Mouse (Mus musculus) kidney, postnatal 0 days (tissue): ENCODE data around the gene Hfe2. TPM values are rescaled to one million over a fixed set of nuclear protein-coding genes. Genes with fewer than 3 reads are reported as not detected.
"Not testable (repeated sequence)": the region's sequence is repeated elsewhere in the genome, so short reads cannot be mapped to it uniquely, and the experiment has no call there.

Source experiments
- ATAC-seq: fragments of 200-750 bp; cut with Nextera tagmentation; replicated peaks from 2 replicates; pipeline ENCODE4 v1.8.0; 2017; ENCODE audit warnings: low read depth, moderate number of reproducible peaks, moderate TSS enrichment, moderate library complexity; ENCODE audit not compliant: low FRiP score
- DNase-seq: peaks from one replicate; pipeline ENCODE4 v3.0.0-alpha.2; 2016; ENCODE audit warnings: low spot score
- H3K27ac ChIP-seq: fragments of 300-500 bp; sonication (generic); 2 replicates; pipeline ENCODE4 v1.5.1; 2014; ENCODE audit warnings: mild to moderate bottlenecking
- H3K27me3 ChIP-seq: fragments of 300-500 bp; sonication (generic); 2 replicates; pipeline ENCODE4 v1.6.1; 2014; ENCODE audit warnings: low read length, mixed read lengths; ENCODE audit not compliant: insufficient read depth
- H3K36me3 ChIP-seq: fragments of 300-500 bp; sonication (generic); 2 replicates; pipeline ENCODE4 v1.6.1; 2014; ENCODE audit warnings: low read length, mixed read lengths; ENCODE audit not compliant: insufficient read depth
- H3K4me1 ChIP-seq: fragments of 300-500 bp; sonication (generic); replicated peaks from 2 replicates; pipeline ENCODE4 v1.6.1; 2014; ENCODE audit warnings: antibody characterized with exemption, low read length, mixed read lengths; ENCODE audit not compliant: insufficient read depth
- H3K4me2 ChIP-seq: fragments of 300-500 bp; sonication (generic); 2 replicates; pipeline ENCODE4 v1.6.1; 2014; ENCODE audit warnings: mild to moderate bottlenecking, low read length, moderate library complexity, mixed read lengths
- H3K4me3 ChIP-seq: fragments of 300-500 bp; sonication (generic); replicated peaks from 2 replicates; pipeline ENCODE4 v1.5.1; 2014; ENCODE audit warnings: low read depth, low read length
- H3K9ac ChIP-seq: fragments of 300-500 bp; sonication (generic); 2 replicates; pipeline ENCODE4 v1.6.1; 2014; ENCODE audit warnings: low read depth, low read length
- H3K9me3 ChIP-seq: fragments of 300-500 bp; sonication (generic); replicated peaks from 2 replicates; pipeline ENCODE4 v1.6.1; 2016; ENCODE audit warnings: low read length, inconsistent platforms, mixed read lengths
- CTCF ChIP-seq: IDR thresholded peaks from 2 replicates; pipeline ENCODE4 v1.5.1; 2016; ENCODE audit warnings: antibody characterized with exemption, low read depth, mild to moderate bottlenecking, moderate library complexity
- WGBS: fragments of 180-500 bp; shearing (Covaris S2); extraction: QIAGEN DNeasy Blood & Tissue Kit; methylation state at CpG from one replicate; pipeline ENCODE4 v1.1.7; 2014; 5-methylcytosine and 5-hydroxymethylcytosine counted together
- polyA plus RNA-seq: library from polyadenylated mRNA; unstranded; fragments of >200 nt; fragmentation: Nextera tagmentation; extraction: Ambion mirVana; gene quantifications from 2 replicates; pipeline ENCODE4 v1.2.1, GENCODE M21; 2015

The Hfe2 gene
- polyA plus RNA-seq, 1 experiment from 2014 or later = 0.07 TPM

DNA sequence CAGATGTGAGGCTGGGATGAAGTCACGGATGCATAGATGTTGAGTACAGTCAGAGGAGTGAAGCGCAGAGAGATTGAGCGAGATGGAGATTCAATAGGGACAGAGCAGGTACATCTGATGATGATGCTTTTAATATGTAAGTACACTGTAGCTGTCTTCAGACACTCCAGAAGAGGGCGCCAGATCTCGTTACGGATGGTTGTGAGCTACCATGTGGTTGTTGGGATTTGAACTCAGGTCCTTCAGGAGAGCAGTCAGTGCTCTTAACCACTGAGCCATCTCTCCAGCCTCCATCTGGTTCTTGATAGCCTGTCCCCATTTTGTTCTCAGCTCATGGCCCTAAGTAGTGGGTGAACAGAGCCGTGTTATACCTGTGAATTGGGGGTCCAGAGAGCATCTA lies 41.9 kb upstream of the Hfe2 start:
- TF ChIP-seq CTCF = peak; percentile 46
- H3K4me3 ChIP-seq, H3K27ac ChIP-seq, H3K36me3 ChIP-seq, ATAC-seq, H3K27me3 ChIP-seq, H3K9me3 ChIP-seq, DNase-seq, H3K4me1 ChIP-seq, H3K4me2 ChIP-seq, H3K9ac ChIP-seq: not testable (repeated sequence)
- 53% methylated on average over 7 of the region's 7 CpGs for WGBS

DNA sequence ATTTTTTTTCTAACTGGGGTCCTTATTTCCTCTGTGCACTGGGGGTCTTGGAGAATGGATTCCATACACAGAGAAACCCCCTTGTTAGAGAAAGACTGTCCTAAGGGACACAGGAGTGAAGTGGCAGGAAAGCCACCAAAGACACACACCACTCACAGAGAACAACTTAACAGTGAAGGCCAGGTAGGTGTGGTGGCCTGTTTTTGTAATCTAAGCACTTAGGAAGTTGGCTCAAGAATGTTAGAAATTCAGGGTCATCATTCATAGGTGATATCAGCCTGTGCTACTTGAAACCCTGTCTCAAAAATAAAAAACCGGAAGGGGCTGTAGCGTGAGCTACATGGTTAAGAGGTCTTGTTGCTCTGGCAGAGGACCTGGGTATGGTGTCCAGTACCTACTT lies 41.0 kb upstream of the Hfe2 start:
- H3K9ac ChIP-seq = no peak overlapping the region
- H3K4me1 ChIP-seq = no peaks in the 10 kb centered on the region
- ATAC-seq (no peak), DNase-seq (no peak)
- no peaks in the 10 kb centered on the region for H3K27me3 ChIP-seq
- 92% methylated on average over 2 of the region's 2 CpGs for WGBS
- H3K36me3 ChIP-seq = no peaks in the 10 kb centered on the region
- H3K4me2 ChIP-seq = no peak overlapping the region
- H3K27ac ChIP-seq = no peak overlapping the region
- H3K9me3 ChIP-seq = no peaks in the 10 kb centered on the region
- TF ChIP-seq CTCF = no peak
- no peak overlapping the region for H3K4me3 ChIP-seq

- no peak overlapping the region for H3K4me2 ChIP-seq
- H3K4me1 ChIP-seq = no peaks in the 10 kb centered on the region
- DNase-seq = no peak
- no peaks in the 10 kb centered on the region for H3K9me3 ChIP-seq
- no peak for TF ChIP-seq CTCF
- no peak overlapping the region for H3K4me3 ChIP-seq
- no peak for ATAC-seq
- WGBS = 84% methylated on average over 4 of the region's 4 CpGs
- no peaks in the 10 kb centered on the region for H3K36me3 ChIP-seq
- no peak overlapping the region for H3K27ac ChIP-seq
- no peak overlapping the region for H3K9ac ChIP-seq
- no peaks in the 10 kb centered on the region for H3K27me3 ChIP-seq
These were observed 40.1 kb upstream of the Hfe2 start for GRCm38 (mm10) chr3:96484921-96485320.

DNA sequence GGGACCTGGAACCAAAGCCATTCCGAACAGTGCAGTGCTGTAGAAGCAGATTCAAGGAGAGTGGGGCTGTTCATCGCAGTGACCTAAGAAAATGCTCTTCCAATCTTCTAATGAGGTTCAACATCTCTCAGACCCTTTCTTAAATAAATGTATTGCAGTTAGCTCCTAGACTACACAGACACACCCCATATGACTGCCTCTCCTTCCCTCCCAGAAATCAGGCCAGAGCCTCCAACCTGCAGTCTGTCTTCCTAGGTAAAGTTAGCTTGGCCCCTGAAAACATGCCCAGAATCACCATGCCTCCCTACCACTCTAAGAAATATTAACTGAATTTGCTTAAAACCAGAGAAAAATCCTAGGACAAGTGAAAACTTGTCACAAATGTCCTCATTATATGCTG lies 39.6 kb upstream of the Hfe2 start:
- ATAC-seq (no peak), DNase-seq (no peak)
- 80% methylated on average over 2 of the region's 2 CpGs for WGBS
- TF ChIP-seq CTCF = no peak
- H3K27me3 ChIP-seq = no peaks in the 10 kb centered on the region
- no peaks in the 10 kb centered on the region for H3K36me3 ChIP-seq
- H3K9me3 ChIP-seq = no peaks in the 10 kb centered on the region
- no peaks in the 10 kb centered on the region for H3K4me1 ChIP-seq
- no peak overlapping the region for H3K4me3 ChIP-seq
- H3K27ac ChIP-seq = no peak overlapping the region
- no peak overlapping the region for H3K4me2 ChIP-seq
- H3K9ac ChIP-seq = no peak overlapping the region

- not testable (repeated sequence) for DNase-seq, H3K4me3 ChIP-seq, H3K4me1 ChIP-seq, H3K4me2 ChIP-seq, H3K36me3 ChIP-seq, H3K9me3 ChIP-seq, H3K27me3 ChIP-seq, H3K9ac ChIP-seq, H3K27ac ChIP-seq
- WGBS = 3% methylated on average over 4 of the region's 34 CpGs
- peak; percentile 62 for ATAC-seq
These were observed 38.7 kb upstream of the Hfe2 start for GRCm38 (mm10) chr3:96486064-96486827.

GRCm38 (mm10) chr3:96486828-96487559 lies 38.0 kb upstream of the Hfe2 start:
- ATAC-seq (peak; percentile 87), DNase-seq (peak; percentile 29)
- not testable (repeated sequence) for H3K36me3 ChIP-seq, H3K9ac ChIP-seq, H3K4me1 ChIP-seq, H3K27me3 ChIP-seq, H3K9me3 ChIP-seq, H3K27ac ChIP-seq
- H3K4me2 ChIP-seq = peak overlapping the region; percentile 46
- WGBS = 13% methylated on average over 5 of the region's 38 CpGs
- 0 out of 2 replicates have a peak overlapping the region, but pooled peaks have one; percentile 13 for H3K4me3 ChIP-seq
